Mouse (Mus musculus): ENCODE results near the gene Itpkb. TPM values are rescaled to one million over a fixed set of nuclear protein-coding genes. Genes with fewer than 3 reads are reported as not detected.

Itpkb gene
- polyA plus RNA-seq, 1 experiment = 6.3 TPM

GRCm38 (mm10) chr1:180460721-180461120 lies 130.4 kb downstream of the Itpkb start:
- TF ChIP-seq CTCF (IDR thresholded peaks at IDR 0.05; ENCODE audit: borderline replicate concordance, extremely low read depth, insufficient read depth, insufficient read length) = no peak
- DNase-seq (ENCODE audit: low read depth) = peak; percentile 34

GRCm38 (mm10) chr1:180462396-180462795 lies 132.1 kb downstream of the Itpkb start:
- TF ChIP-seq POLR2A (IDR thresholded peaks at IDR 0.05; ENCODE audit: borderline replicate concordance, extremely low read depth, insufficient read depth, insufficient read length, poor library complexity, severe bottlenecking) (no peak), CTCF (IDR thresholded peaks at IDR 0.05; ENCODE audit: borderline replicate concordance, extremely low read depth, insufficient read depth, insufficient read length) (no peak)
- no peak for DNase-seq (ENCODE audit: low read depth)

- TF ChIP-seq CTCF (IDR thresholded peaks at IDR 0.05; ENCODE audit: borderline replicate concordance, extremely low read depth, insufficient read depth, insufficient read length) (no peak), POLR2A (IDR thresholded peaks at IDR 0.05; ENCODE audit: borderline replicate concordance, extremely low read depth, insufficient read depth, insufficient read length, poor library complexity, severe bottlenecking) (no peak)
- no peak for DNase-seq (ENCODE audit: low read depth)
These were observed 132.7 kb downstream of the Itpkb start for GRCm38 (mm10) chr1:180462983-180463475.

GRCm38 (mm10) chr1:180464357-180464756 lies 134.1 kb downstream of the Itpkb start:
- no peak for DNase-seq (ENCODE audit: low read depth)
- TF ChIP-seq POLR2A (IDR thresholded peaks at IDR 0.05; ENCODE audit: borderline replicate concordance, extremely low read depth, insufficient read depth, insufficient read length, poor library complexity, severe bottlenecking) = no peak
- TF ChIP-seq CTCF (IDR thresholded peaks at IDR 0.05; ENCODE audit: borderline replicate concordance, extremely low read depth, insufficient read depth, insufficient read length) = no peak

- DNase-seq (ENCODE audit: low read depth) = no peak
- TF ChIP-seq CTCF (IDR thresholded peaks at IDR 0.05; ENCODE audit: borderline replicate concordance, extremely low read depth, insufficient read depth, insufficient read length) = no peak
- TF ChIP-seq POLR2A (IDR thresholded peaks at IDR 0.05; ENCODE audit: borderline replicate concordance, extremely low read depth, insufficient read depth, insufficient read length, poor library complexity, severe bottlenecking) = no peak
These were observed 135.3 kb downstream of the Itpkb start for GRCm38 (mm10) chr1:180465620-180466019.

GRCm38 (mm10) chr1:180468004-180468403 lies 137.7 kb downstream of the Itpkb start:
- DNase-seq (ENCODE audit: low read depth) = no peak
- TF ChIP-seq POLR2A (IDR thresholded peaks at IDR 0.05; ENCODE audit: borderline replicate concordance, extremely low read depth, insufficient read depth, insufficient read length, poor library complexity, severe bottlenecking) (no peak), CTCF (IDR thresholded peaks at IDR 0.05; ENCODE audit: borderline replicate concordance, extremely low read depth, insufficient read depth, insufficient read length) (no peak)

- no peak for DNase-seq (ENCODE audit: low read depth)
- TF ChIP-seq POLR2A (IDR thresholded peaks at IDR 0.05; ENCODE audit: borderline replicate concordance, extremely low read depth, insufficient read depth, insufficient read length, poor library complexity, severe bottlenecking) (no peak), CTCF (IDR thresholded peaks at IDR 0.05; ENCODE audit: borderline replicate concordance, extremely low read depth, insufficient read depth, insufficient read length) (no peak)
These were observed 143.3 kb downstream of the Itpkb start for GRCm38 (mm10) chr1:180473566-180473965.

Other genes starting within 250 kb of the Itpkb start
- 2.9 and 3.2 TPM in 2 replicates for gene Coq8a, start 130.9 kb upstream of the Itpkb start, polyA plus RNA-seq (2012; rRNA removed)
- 17.9 and 19.6 TPM in 2 replicates for gene Psen2, start 67.0 kb upstream of the Itpkb start, polyA plus RNA-seq (2012; rRNA removed)
- 10.2 and 11.6 TPM in 2 replicates for gene Stum, start 153.0 kb downstream of the Itpkb start, polyA plus RNA-seq (2012; rRNA removed)
- 105 and 115 TPM in 2 replicates for gene Parp1, start 238.4 kb downstream of the Itpkb start, polyA plus RNA-seq (2012; rRNA removed)